Mouse (Mus musculus) embryonic stem cell, embryonic (primary cell): ENCODE measurements around the gene Tox4.

Experiments used
- CTCF ChIA-PET, 4 experiments: fragments of 300-600 bp in 2 of 4; fragments of 350-600 bp in 2 of 4; sonication (Branson Sonifier 250); formaldehyde crosslinking; loops; one replicate each; lab custom pipeline; 2022; ENCODE audit warnings: inconsistent platforms in 2 of 4; lab: Charles Lee
- POLR2A ChIA-PET, 4 experiments: fragments of 300-600 bp in 2 of 4; fragments of 350-600 bp in 2 of 4; sonication (Branson Sonifier 250); formaldehyde crosslinking; loops; one replicate each; lab custom pipeline; 2022; ENCODE audit warnings: antibody characterized with exemption in 4 of 4, inconsistent platforms in 1 of 4; lab: Charles Lee

Gene Tox4

DNA sequence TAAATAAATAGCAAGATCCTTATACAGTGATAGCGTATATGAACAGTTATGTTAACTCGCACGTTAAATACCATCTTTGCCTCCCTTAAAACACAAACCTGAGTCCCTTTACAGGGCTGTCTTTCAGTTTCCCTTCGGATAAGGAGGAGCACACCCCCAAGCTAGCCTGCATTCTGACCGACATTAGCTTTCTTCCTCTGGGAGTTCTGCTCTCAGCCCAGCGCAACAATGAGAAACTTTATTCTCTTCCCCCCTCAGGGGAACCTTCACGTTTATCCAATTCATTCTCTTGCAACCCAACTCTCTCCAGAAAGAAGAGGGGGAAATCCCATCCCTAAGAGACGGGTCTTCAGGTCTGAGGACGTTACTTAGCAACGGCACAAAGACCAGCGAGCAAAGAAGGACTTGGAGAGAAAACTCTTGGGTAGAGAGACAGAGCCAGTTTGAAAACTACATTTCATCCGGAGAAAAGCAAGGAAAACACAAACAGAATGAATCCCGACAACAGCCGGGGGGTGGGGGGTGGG, 48.5 kb downstream of the Tox4 start:
- ChIA-PET POLR2A (interaction anchor here in 3 of 4 experiments (0.6 to 2.4 kb wide), 5 partner anchors 11 to 95 kb away, joined by 3 to 8 read pairs (median 4); no protein-coding TSS in a partner anchor), CTCF (interaction anchor here in 3 of 4 experiments (0.6 to 0.9 kb wide), 4 partner anchors 15 to 422 kb away, joined by 3 to 4 read pairs (median 3); partner anchors contain the start of gene Tox4 (in 1 of the 3))

GRCm38 (mm10) chr14:52327910-52328812, 49.2 kb downstream of the Tox4 start, which contains the start of gene Sall2:
Gene Sall2, minus strand, starts transcription at chr14:52328762.
- ChIA-PET CTCF (interaction anchor here in 3 of 4 experiments (0.7 to 1.1 kb wide), 5 partner anchors 11 to 49 kb away, joined by 3 read pairs; partner anchors contain the start of gene Tox4 (in 2 of the 3)), POLR2A (interaction anchor here in 3 of 4 experiments (0.5 to 2.4 kb wide), 8 partner anchors 10 to 212 kb away, joined by 3 to 8 read pairs (median 4); partner anchors contain the start of gene Mettl3 (in 1 of the 3))

GRCm38 (mm10) chr14:52331069-52331750, 52.3 kb downstream of the Tox4 start:
- ChIA-PET POLR2A (interaction anchor here in 3 of 4 experiments (0.7 to 0.9 kb wide), 3 partner anchors 52 to 273 kb away, joined by 3 read pairs; partner anchors contain the start of genes Hnrnpc (in 1 of the 3), Rab2b (in 1 of the 3) and Tox4 (in 1 of the 3)), CTCF (interaction anchor here in 1 of 4 experiments (0.7 kb wide), 1 partner anchor 14 kb away, joined by 3 read pairs; no protein-coding TSS in a partner anchor)

DNA sequence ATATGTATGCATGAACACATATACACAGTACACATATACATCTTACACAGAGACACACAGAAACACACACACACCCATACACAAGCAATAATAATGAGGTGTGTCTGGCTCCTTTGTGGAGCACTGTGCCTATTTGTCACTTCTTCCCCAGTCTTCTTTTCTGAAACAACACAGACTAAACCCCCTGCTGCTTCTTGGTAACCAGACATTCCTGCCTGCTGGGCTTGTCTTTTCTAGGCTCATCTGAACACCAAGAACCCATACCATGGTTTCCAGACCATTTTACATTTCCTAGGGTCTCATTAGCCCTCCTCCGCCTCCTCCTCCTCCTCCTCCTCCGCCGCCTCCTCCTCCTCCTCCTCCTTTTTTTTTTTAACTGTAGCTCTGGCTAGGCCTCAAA, 53.2 kb downstream of the Tox4 start:
- ChIA-PET CTCF (interaction anchor here in 1 of 4 experiments (1.0 kb wide), 1 partner anchor 13 kb away, joined by 5 read pairs; no protein-coding TSS in a partner anchor), POLR2A (interaction anchor here in 1 of 4 experiments (0.6 to 1.9 kb wide), 3 partner anchors 9 to 28 kb away, joined by 4 to 6 read pairs (median 5); partner anchors contain the start of gene Mettl3)

DNA sequence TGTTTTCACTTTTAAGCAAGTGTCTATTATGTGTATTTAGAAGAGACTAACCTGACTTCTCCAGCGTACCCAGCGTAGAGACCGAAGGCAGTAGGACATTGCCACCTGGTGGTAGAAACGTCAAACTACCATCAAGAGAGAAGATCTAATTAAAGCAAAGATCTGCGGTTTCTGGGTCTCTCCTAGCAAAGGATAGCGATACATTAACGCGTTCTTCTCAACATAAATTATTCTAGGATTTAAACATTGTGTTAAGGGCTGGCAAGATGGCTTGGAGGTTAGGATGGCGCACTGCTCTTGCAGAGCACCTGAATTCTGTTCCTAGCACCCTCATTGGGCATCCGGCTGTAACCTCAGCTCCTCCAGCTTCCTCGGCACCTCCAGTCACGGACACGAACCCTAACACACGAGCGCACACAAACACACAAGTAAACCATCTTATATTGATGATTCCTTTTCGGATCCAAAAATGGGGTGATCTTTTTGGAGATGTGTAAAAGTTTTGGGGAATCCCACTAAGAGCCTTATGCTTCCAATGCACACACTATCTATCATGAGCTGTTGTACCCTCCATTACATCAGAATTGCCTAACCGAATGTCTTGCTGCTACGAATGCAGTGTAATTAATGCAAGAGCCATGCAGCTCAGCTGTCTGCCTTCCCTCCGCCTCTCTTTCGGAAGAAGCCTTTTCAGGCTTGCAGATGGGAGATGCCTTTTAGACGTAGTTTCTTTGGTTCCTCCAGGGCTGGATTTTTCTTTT, 60.0 kb downstream of the Tox4 start:
- ChIA-PET CTCF (interaction anchor here (0.5 to 2.0 kb wide), 25 partner anchors 9 to 443 kb away, joined by 3 to 10 read pairs (median 4); partner anchors contain the start of genes Arhgef40 (in 1 of the 4), Rab2b (in 1 of the 4), Sall2 (in 1 of the 4) and Tox4 (in 1 of the 4)), POLR2A (interaction anchor here (0.6 to 2.5 kb wide), 18 partner anchors 13 to 291 kb away, joined by 3 to 10 read pairs (median 3); partner anchors contain the start of genes Chd8 (in 2 of the 4), Hnrnpc (in 1 of the 4), Mettl3 (in 1 of the 4) and Rab2b (in 1 of the 4))

- ChIA-PET POLR2A (interaction anchor here (0.6 to 2.5 kb wide), 19 partner anchors 14 to 292 kb away, joined by 3 to 10 read pairs (median 3); partner anchors contain the start of genes Chd8 (in 2 of the 4), Hnrnpc (in 1 of the 4), Mettl3 (in 1 of the 4) and Rab2b (in 1 of the 4)), CTCF (interaction anchor here (0.5 to 2.0 kb wide), 22 partner anchors 9 to 437 kb away, joined by 3 to 9 read pairs (median 4); partner anchors contain the start of genes Hnrnpc (in 1 of the 4), Rab2b (in 1 of the 4), Sall2 (in 1 of the 4) and Tox4 (in 1 of the 4))
Measured at GRCm38 (mm10) chr14:52339512-52339852, 60.5 kb downstream of the Tox4 start.
